Mouse (Mus musculus): ENCODE results near the gene Vps45. TPM values are rescaled to one million over a fixed set of nuclear protein-coding genes. Genes with fewer than 3 reads are reported as not detected.

Vps45 gene
- total RNA-seq, 2 experiments from 2014 or later, result 15.0 to 22.7 TPM

- TF ChIP-seq CTCF (IDR thresholded peaks at IDR 0.05), result peak; percentile 27
- no peak overlapping the region for H3K27ac ChIP-seq
- no peak for DNase-seq
- intact Hi-C loops (cut with DNase I), result loop anchor here (2.0 kb wide), 1 partner anchor 58 kb away; no protein-coding TSS in a partner anchor
- H3K4me3 ChIP-seq, result no peak overlapping the region
Observed at GRCm38 (mm10) chr3:96091146-96091545, 32.9 kb upstream of the Vps45 start.

- no peak overlapping the region for H3K4me3 ChIP-seq
- TF ChIP-seq CTCF (IDR thresholded peaks at IDR 0.05), result peak; percentile 53
- intact Hi-C loops (cut with DNase I), result loop anchor here (2.0 kb wide), 1 partner anchor 59 kb away; no protein-coding TSS in a partner anchor
- no peak for DNase-seq
- no peak overlapping the region for H3K27ac ChIP-seq
Observed at GRCm38 (mm10) chr3:96089882-96090489, 31.7 kb upstream of the Vps45 start.

- Histone ChIP-seq H3K4me3 (no peak overlapping the region), H3K27ac (no peak overlapping the region)
- intact Hi-C loops (cut with DNase I), result no loop called here
- DNase-seq, result no peak
- TF ChIP-seq CTCF (IDR thresholded peaks at IDR 0.05), result no peak
Observed at GRCm38 (mm10) chr3:96087801-96088200, 29.5 kb upstream of the Vps45 start.

- Histone ChIP-seq H3K4me3 (no peak overlapping the region), H3K27ac (no peak overlapping the region)
- no peak for DNase-seq
- TF ChIP-seq CTCF (IDR thresholded peaks at IDR 0.05), result no peak
- intact Hi-C loops (cut with DNase I), result no loop called here
Observed at GRCm38 (mm10) chr3:96087219-96087618, 29.0 kb upstream of the Vps45 start.

- no peak for TF ChIP-seq CTCF (IDR thresholded peaks at IDR 0.05)
- Histone ChIP-seq H3K4me3 (no peak overlapping the region), H3K27ac (no peak overlapping the region)
- DNase-seq, result no peak
- intact Hi-C loops (cut with DNase I), result no loop called here
Observed at GRCm38 (mm10) chr3:96084146-96084755, 26.0 kb upstream of the Vps45 start.

- Histone ChIP-seq H3K27ac (no peak overlapping the region), H3K4me3 (no peak overlapping the region)
- no peak for TF ChIP-seq CTCF (IDR thresholded peaks at IDR 0.05)
- DNase-seq, result no peak
- intact Hi-C loops (cut with DNase I), result no loop called here
Observed at GRCm38 (mm10) chr3:96082714-96083508, 24.6 kb upstream of the Vps45 start.

GRCm38 (mm10) chr3:96082100-96082499 lies 23.8 kb upstream of the Vps45 start:
- intact Hi-C loops (cut with DNase I), result no loop called here
- no peak for DNase-seq
- Histone ChIP-seq H3K4me3 (no peak overlapping the region), H3K27ac (no peak overlapping the region)
- no peak for TF ChIP-seq CTCF (IDR thresholded peaks at IDR 0.05)

GRCm38 (mm10) chr3:96081650-96082049 lies 23.4 kb upstream of the Vps45 start:
- TF ChIP-seq CTCF (IDR thresholded peaks at IDR 0.05), result no peak
- intact Hi-C loops (cut with DNase I), result loop anchor here (2.0 kb wide), 1 partner anchor 65 kb away; no protein-coding TSS in a partner anchor

GRCm38 (mm10) chr3:96081006-96081405 lies 22.7 kb upstream of the Vps45 start:
- Histone ChIP-seq H3K27ac (no peak overlapping the region), H3K4me3 (no peak overlapping the region)
- DNase-seq, result peak; percentile 45
- intact Hi-C loops (cut with DNase I), result loop anchor here (2.0 kb wide), 1 partner anchor 66 kb away; no protein-coding TSS in a partner anchor
- peak; percentile 79 for TF ChIP-seq CTCF (IDR thresholded peaks at IDR 0.05)

More at GRCm38 (mm10) chr3:96081650-96082049, 23.4 kb upstream of the Vps45 start:
- no peak overlapping the region for H3K4me3 ChIP-seq
- DNase-seq, result no peak
- no peak overlapping the region for H3K27ac ChIP-seq

- intact Hi-C loops (cut with DNase I), result no loop called here
- Histone ChIP-seq H3K4me3 (no peak overlapping the region), H3K27ac (no peak overlapping the region)
- TF ChIP-seq CTCF (IDR thresholded peaks at IDR 0.05), result no peak
- DNase-seq, result no peak
Observed at GRCm38 (mm10) chr3:96078711-96079110, 20.4 kb upstream of the Vps45 start.

GRCm38 (mm10) chr3:96078066-96078465 lies 19.8 kb upstream of the Vps45 start:
- no peak for TF ChIP-seq CTCF (IDR thresholded peaks at IDR 0.05)
- intact Hi-C loops (cut with DNase I), result no loop called here
- DNase-seq, result no peak
- H3K27ac ChIP-seq, result no peak overlapping the region
- H3K4me3 ChIP-seq, result no peak overlapping the region

GRCm38 (mm10) chr3:96072921-96073486 lies 14.7 kb upstream of the Vps45 start:
- Histone ChIP-seq H3K4me3 (no peak overlapping the region), H3K27ac (no peak overlapping the region)
- no peak for TF ChIP-seq CTCF (IDR thresholded peaks at IDR 0.05)
- DNase-seq, result no peak
- intact Hi-C loops (cut with DNase I), result no loop called here

- TF ChIP-seq CTCF (IDR thresholded peaks at IDR 0.05), result no peak
- intact Hi-C loops (cut with DNase I), result no loop called here
- H3K4me3 ChIP-seq, result no peak overlapping the region
- no peak overlapping the region for H3K27ac ChIP-seq
- DNase-seq, result no peak
Observed at GRCm38 (mm10) chr3:96070241-96070640, 12.0 kb upstream of the Vps45 start.
